Mouse (Mus musculus): ENCODE measurements around the gene Ncf2.

Gene Ncf2

DNA sequence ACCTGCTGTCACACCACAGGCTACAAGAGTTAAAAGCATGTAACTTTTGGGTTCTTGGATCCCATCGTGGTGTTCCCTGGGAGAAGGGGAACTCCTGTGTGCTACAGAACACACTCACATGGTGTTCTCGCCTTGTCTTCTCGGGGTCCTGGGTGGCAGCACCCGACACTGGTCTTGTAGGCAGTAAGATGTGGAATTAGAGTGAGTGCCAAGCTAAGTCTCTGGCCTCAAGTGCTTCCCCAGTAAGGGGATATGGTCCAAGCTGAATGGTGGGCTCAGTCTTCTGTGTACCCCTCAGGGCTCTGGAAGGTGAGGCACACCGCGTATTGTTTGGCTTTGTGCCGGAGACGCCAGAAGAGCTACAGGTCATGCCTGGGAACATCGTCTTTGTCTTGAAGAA lies 30.1 kb downstream of the Ncf2 start:
- DNase-seq (ENCODE audit: extremely low read depth, low read depth), result no peak

GRCm38 (mm10) chr1:152831003-152831402 lies 31.0 kb downstream of the Ncf2 start:
- DNase-seq (ENCODE audit: extremely low read depth, low read depth), result no peak

DNA sequence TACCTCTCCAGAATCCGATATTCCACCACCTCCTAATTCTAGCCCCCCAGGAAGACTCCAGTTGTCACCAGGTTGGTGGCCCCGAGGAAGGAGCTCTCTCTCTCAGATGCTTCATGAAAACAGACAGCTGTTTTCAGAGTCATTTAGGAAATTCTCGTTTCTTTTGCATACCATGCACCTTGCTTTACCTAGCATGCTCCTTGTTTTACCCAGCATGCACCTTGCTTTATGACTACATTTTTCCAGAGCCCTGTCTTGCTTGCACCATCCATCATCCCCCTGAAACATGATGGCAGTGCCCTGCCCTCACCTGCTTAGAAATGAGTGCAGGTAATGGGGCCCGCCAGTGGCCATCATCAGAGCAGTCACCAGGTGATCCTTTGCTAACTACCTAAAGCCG lies 31.6 kb downstream of the Ncf2 start:
- no peak for DNase-seq (ENCODE audit: extremely low read depth, low read depth)

DNA sequence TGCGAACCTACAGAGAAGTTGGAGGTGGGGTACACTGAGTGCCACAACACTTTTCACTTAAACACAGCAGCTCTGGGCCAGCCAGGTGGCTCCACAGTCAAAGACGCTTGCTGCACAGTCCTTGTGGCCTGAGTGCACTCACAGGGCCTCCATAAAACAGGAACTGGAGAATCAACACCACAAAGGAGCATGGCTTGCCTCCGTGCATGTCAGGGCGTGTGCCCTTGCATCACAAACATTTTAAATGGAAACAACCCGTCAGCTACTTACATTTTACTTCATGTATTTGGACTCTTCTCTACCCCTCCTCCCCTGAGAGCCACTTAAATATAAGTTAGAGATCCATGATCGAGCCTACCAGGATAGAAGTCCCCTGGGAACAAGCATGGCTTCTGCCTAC lies 32.3 kb downstream of the Ncf2 start:
- no peak for DNase-seq (ENCODE audit: extremely low read depth, low read depth)

GRCm38 (mm10) chr1:152835061-152835460 lies 35.1 kb downstream of the Ncf2 start:
- no peak for DNase-seq (ENCODE audit: extremely low read depth, low read depth)

- DNase-seq (ENCODE audit: extremely low read depth, low read depth), result no peak
Measured at GRCm38 (mm10) chr1:152838026-152838702, 38.2 kb downstream of the Ncf2 start.

DNA sequence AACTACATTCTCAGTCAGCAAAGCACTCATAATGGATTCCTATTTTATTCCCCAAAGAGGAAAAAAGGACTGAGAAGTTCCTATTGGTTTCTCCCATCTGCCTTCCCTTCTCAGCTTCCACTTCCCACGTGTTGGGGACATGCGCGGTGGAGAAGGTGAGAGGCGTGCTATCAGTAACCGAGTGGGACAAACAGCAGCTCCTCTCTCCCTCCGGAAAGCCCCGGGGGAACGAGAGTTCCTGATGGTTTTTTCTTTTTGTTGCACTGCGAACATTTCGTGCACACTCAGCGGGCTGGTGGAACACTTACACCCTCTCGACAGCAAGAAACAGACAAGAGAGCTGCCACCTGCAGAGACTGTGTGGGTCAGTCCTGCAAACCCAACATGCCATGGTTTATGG lies 38.8 kb downstream of the Ncf2 start:
- no peak for DNase-seq (ENCODE audit: extremely low read depth, low read depth)

DNA sequence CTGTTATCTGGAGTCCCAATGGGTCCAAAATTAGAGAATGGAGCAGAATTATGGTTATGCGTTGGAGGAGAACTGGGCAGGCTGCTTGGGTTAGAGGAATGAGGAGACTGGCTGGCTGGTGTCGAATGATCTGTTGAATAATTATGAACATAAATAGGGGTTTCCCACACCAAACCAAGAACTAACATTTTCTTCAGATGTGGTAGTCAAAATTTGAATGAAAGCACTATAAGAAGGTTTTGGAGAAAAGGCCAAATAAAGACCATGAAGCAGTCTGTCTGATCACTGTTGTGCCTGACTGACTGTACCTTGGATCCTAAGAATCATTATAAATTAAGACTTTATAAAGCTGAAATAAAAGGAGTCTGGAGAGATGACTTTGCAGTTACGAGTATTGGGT lies 40.3 kb downstream of the Ncf2 start:
- DNase-seq (ENCODE audit: extremely low read depth, low read depth), result no peak

GRCm38 (mm10) chr1:152841057-152841456 lies 41.1 kb downstream of the Ncf2 start:
- DNase-seq (ENCODE audit: extremely low read depth, low read depth), result no peak

- no peak for DNase-seq (ENCODE audit: extremely low read depth, low read depth)
Measured at GRCm38 (mm10) chr1:152844634-152845033, 44.6 kb downstream of the Ncf2 start.

- DNase-seq (ENCODE audit: extremely low read depth, low read depth), result no peak
Measured at GRCm38 (mm10) chr1:152845211-152845730, 45.3 kb downstream of the Ncf2 start.

- DNase-seq (ENCODE audit: extremely low read depth, low read depth), result no peak
Measured at GRCm38 (mm10) chr1:152846856-152847255, 46.9 kb downstream of the Ncf2 start.

GRCm38 (mm10) chr1:152869901-152870300 lies 69.9 kb downstream of the Ncf2 start:
- no peak for DNase-seq (ENCODE audit: extremely low read depth, low read depth)

DNA sequence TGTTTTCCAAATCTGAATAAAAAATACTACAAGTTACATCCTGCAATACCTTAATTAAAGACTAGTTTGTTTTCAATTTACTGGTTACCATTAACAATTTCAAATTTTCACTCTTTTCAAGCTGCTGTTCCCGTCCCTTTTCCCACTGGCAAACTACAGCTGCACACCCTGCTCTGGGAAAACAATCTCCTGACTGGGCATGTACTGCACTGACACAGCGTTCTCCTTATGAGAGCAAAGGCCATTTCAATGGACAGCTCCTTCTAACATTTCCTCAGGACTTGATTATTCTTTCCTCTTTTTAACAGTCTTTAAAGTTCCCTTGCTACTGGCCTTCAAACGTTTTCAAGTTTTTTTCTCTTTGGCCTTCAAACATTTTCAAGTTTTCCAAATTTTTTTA lies 71.0 kb downstream of the Ncf2 start:
- DNase-seq (ENCODE audit: extremely low read depth, low read depth), result no peak
